Mouse (Mus musculus) neutrophil, adult 5-6 weeks (primary cell): ENCODE measurements around the gene Gatb. TPM values are rescaled to one million over a fixed set of nuclear protein-coding genes. Genes with fewer than 3 reads are reported as not detected.

ENCODE experiments used
- ATAC-seq: fragments of 151-379, 151-347 bp; 2 replicates; pipeline ENCODE4 v1.8.0; 2017; ENCODE audit warnings: mild to moderate bottlenecking, moderate TSS enrichment; ENCODE audit not compliant: insufficient number of reproducible peaks, poor library complexity, low FRiP score, severe bottlenecking; ENCODE audit errors: extremely low read depth
- total RNA-seq: library from RNA; stranded (forward); fragments of 200-1000 nt; gene quantifications from 2 replicates; pipeline ENCODE4 v1.2.3, GENCODE M21; 2017

Gatb gene
- total RNA-seq, 1 experiment from 2014 or later: 10.5 TPM

GRCm38 (mm10) chr3:85641751-85642150, 67.8 kb downstream of the Gatb start:
- no peak for ATAC-seq

DNA sequence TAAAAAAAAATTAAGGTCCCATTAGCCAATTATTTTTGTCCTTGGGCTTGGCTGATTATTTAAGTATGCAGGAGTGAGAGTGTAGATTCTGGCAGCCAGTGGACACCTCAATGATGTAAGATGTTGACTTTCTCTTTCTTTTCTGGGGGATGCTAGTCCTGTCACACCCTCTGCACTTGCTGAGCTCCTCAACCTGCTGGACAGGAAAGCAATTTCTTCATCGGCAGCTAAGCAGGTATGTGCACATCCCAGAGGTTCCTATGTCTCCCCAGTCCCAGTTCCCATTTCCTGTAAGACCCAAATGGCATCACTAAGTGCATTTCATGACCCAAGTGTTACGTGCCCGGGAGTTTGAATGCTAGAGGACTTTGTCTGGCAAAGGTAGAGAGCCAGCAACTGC, 70.9 kb downstream of the Gatb start:
- no peak for ATAC-seq

- ATAC-seq: no peak
Observed at GRCm38 (mm10) chr3:85645517-85646004, 71.6 kb downstream of the Gatb start.

GRCm38 (mm10) chr3:85649176-85649575, 75.3 kb downstream of the Gatb start:
- no peak for ATAC-seq

GRCm38 (mm10) chr3:85652727-85653665, 79.1 kb downstream of the Gatb start:
- ATAC-seq: no peak

DNA sequence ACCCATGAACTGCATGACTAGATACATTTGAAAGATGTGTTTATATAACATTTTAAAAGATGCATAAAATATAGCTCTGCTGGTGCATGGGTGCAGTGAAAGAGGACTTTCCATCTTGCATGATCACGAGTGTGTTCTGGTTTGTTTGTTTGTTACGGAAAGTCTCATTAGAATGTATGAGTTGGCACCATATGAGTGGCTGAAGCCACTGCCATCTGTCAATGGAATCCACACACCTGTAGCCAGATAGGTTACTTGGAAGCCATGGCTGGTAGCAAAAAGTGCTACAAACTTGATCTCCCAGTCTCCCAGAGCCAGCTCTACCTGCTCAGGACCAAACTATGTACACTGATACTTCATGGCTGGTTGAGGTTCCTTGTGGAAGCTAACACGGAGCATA, 81.6 kb downstream of the Gatb start:
- no peak for ATAC-seq

DNA sequence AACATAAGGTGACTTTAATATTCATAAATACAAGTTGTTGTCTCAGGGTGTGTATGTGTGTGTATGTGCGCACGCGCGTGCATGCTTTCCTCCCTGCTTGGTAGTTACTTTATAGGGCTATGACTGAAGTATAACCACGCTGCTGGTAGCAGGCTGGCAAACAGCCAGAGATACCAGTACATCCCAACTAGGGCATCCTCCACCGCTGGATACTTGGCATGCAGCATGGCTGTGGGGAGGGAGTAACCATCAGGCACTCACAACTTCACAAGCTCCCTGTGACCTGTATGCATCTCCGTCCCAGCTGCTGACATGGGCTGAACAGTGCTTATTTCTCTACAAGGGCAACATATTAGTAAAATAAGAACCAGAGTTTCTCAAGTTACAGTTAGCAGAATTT, 85.8 kb downstream of the Gatb start:
- ATAC-seq: no peak

GRCm38 (mm10) chr3:85661926-85662813, 88.3 kb downstream of the Gatb start:
- no peak for ATAC-seq

- no peak for ATAC-seq
Observed at GRCm38 (mm10) chr3:85663826-85664225, 89.9 kb downstream of the Gatb start.

GRCm38 (mm10) chr3:85664591-85665171, 90.8 kb downstream of the Gatb start:
- no peak for ATAC-seq

DNA sequence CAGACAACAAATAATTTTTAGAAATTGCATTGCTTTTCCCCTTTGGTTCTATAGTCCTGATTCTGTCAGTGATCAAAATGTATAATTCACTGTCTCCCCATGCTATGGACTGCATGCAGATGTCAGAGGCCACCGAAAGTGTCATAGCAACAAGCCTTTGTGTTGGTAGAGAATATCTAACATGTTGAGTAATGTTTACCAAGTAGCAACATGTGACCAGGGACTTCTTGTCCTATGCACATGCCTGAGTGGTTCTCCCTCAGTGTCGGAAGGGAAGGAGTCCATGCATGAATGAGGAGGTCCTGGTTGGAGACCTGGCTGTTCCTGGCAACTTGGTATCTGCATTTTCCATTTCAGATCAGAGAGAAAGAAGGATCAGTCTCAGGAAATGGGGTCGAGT, 92.2 kb downstream of the Gatb start:
- ATAC-seq: no peak

DNA sequence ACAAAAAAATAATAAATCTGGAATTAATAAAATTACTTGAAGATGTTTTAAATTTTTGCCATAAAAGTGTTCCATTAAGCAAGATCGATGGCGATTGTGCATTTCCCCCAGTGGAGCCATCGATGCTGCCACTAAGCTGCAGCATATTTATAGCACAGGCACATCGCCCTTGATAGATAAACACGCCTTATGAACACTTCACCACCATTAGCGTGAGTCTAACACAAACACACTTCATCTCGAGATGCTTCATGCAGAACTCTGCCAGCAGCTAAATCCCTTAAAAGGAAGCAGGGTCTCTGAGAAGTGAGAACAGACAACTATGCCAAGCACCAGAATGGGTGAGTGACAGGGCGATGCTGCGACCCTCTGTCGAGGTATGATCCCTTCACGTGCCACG, 92.8 kb downstream of the Gatb start:
- ATAC-seq: no peak

DNA sequence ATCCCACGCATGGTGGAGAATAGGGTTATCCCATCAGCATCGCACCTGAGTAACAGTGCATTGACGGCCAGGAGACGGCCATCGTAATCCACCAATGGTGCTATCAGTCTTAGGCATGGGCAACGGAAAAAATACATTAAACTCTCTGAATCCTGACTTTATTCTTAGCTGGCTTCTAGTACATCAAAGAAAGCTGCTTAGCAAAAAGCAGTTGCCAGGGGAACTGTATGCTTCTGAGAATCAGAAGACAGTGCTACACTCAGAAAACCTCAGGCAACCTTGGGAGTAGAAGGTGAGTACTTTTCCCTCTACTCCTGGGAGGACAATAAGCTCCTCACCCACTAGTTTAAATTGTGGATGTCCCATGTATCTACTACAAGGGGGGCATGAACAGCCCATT, 93.8 kb downstream of the Gatb start:
- ATAC-seq: no peak

DNA sequence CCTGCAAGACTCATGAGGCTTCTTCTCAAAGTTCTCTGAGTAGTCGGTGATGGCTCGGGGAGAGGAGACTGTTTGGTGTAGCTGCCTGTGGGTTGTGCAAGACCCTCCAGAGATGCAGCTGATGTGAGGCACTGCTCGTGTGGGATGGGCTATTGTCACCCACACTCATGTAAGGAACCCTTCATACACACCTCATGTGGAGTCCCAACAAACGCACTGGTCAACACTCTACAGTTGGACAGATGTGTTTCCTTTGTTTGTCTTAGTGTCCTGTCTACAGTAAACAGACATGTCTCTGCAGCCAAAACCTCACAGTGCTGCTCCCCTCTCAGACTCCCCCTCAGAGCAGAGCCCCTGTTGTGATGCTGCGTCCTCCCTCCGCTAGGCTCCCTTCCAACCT, 95.9 kb downstream of the Gatb start:
- no peak for ATAC-seq

DNA sequence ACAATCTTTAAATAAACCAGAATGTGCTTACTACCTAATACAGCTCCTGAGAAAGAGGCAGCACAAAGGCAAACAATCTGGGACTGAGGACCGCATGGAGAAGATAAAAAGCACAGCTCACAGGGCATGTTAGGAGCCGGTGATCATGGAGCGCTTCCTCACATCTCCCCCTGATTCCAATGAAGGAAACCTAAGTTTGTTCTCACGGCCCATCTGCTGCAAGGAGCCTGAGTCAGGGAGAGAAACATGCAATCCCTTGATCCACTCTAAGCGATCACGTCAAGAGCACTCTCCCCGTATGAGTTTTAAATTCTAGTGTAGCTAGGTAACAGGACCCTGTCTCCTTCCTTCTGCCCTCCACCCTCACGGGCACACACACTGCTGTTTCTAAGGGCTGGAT, 103.2 kb downstream of the Gatb start:
- ATAC-seq: no peak

DNA sequence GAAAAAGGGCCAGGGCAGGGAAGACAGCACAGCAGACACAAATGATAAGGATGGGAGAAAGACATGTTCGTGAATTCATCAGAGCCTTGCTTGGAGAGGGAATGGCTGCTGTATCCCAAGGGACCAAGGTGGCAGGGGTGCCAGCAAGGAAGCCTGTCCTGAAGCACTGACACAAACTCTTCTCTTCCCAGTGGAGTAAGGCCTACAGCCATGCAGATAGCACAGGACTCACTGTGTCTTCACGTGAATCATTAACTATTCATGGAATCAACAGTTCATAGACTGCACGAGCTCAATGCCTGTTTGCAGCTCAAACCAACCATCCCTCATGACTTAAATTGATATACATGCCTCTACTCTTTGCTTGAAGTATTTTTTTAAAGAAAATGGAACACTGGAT, 104.0 kb downstream of the Gatb start:
- ATAC-seq: no peak

DNA sequence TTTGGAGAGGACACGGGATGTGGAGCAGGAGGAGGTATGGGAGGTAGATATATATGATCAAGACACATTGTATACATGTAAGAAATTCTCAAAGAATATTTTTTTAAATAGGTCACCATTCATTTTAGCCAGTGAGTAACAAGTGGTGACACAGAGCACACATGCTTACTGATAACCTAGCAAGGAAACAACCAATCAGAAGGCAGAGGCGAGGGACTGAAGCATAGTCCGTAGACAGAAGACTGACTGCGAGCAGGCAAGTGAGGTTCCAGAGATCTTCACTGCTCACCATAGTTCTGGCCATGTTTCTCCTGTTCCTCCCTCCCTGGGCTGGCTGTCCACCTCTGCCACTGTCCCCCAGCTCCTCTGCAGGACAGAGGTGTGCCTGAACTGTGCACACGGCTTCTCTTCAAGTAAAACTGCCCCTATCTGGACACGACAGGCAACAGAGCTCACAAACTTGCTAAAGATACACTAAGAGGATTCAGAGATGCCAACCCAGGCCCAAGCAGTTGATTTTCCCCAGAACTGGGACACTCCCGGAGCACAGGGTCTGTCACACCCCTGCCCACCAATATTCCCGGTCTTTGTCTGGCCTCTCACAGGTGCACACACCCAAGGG, 105.5 kb downstream of the Gatb start:
- no peak for ATAC-seq

DNA sequence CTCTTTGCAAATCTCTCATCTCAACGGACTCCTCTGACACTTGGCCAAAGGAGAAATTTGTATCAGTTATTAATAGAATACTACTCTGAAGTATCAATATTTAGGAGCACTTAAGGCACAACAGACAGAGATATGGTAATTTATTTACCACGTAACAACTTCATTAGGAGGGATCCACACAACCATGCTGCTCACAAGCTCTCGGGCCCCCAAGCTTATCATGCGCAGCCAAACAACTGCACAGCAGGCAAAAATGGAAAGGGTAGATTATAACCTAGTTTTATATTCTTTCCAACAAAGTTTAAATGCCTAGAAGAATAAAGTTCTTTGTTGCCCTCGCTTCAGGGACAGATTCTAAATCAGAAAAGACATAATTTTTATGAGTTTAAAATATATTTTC, 106.0 kb downstream of the Gatb start:
- ATAC-seq: no peak

- no peak for ATAC-seq
Observed at GRCm38 (mm10) chr3:85681136-85681535, 107.2 kb downstream of the Gatb start.
